Mouse (Mus musculus): Measurements from ENCODE around the gene Epha2.
A peak's percentile ranks its signal among the peaks of the same experiment; 100 is the strongest.

Gene Epha2

GRCm38 (mm10) chr4:141301116-141301553 is at the start of gene Epha2:
TSS of gene Epha2 (plus strand) at chr4:141301240.
- DNase-seq: peak; percentile 50

GRCm38 (mm10) chr4:141252641-141253040 is 48.4 kb upstream of the Epha2 start:
- no peak for DNase-seq

GRCm38 (mm10) chr4:141254234-141254633 is 46.8 kb upstream of the Epha2 start:
- no peak for DNase-seq

- DNase-seq: no peak
These were observed 43.6 kb upstream of the Epha2 start for GRCm38 (mm10) chr4:141257440-141257839.

DNA sequence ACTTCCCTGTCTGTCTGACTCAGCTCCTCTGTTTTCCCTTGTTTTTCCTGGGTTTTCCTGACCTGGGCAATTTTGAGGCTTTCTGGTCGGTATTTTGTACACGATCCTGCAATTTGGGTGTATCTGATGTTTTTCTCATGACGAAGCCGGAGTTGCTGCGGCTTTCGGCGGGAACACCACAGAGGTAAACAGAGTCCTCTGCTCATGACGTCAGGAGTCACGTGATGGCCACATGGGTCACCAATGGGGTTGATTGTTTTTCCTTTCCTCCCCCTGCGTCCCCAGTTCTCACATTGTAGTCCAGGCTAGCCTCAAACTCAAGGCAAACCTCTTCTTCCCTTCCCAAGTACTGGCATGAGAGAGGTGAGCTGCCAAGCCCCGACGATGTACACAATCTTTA is 41.6 kb upstream of the Epha2 start:
- DNase-seq: no peak

GRCm38 (mm10) chr4:141260007-141260723 is 40.9 kb upstream of the Epha2 start:
- DNase-seq: no peak

GRCm38 (mm10) chr4:141262906-141263637 is 38.0 kb upstream of the Epha2 start:
- DNase-seq: no peak

DNA sequence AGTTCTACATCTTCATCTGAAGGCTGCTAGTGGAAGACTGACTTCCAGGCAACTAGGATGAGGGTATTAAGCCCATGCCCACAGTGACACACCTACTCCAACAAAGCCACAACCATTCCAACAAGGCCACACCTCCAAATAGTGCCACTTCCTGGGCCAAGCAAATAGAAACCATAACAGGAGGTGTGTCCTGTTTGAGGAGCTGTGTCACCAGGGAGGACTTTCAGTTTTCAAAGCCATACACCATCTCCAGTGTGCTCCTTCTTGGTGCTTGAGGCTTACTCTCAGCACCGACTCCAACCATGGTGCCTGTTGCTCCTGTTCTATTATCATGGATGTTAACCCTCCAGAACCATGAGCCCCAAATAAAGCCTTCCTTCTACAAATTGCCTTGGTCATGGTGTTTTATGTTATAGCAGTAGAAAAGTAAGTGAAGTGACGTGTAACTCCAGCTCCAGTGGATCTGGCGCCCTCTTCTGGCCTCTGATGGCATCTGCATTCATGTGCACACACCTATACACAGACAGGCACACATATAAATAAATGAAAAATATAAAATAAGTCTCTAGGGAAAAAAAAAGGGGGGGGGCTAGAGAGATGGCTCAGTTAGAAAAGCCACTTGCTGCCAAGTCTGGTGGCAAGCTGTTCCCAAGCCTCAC is 34.9 kb upstream of the Epha2 start:
- DNase-seq: no peak

DNA sequence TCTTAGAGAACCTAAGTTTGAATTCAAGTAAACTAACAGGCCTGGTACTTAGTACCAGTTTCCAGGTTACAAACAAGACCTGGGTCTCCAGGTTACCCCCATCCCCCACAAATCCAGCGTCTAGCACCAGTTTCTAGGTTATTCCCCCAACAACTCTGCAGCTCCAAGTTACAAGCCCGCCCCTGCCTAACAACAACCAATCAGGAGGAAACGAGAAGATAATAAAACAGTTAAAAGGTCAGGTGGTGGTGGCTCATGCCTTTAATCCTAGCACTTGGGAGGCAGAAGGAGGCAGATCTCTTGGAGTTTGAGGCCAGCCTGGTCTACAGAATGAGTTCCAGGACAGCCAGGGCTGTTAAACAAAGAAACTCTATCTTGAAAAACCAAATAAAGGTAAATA is 33.8 kb upstream of the Epha2 start:
- no peak for DNase-seq

GRCm38 (mm10) chr4:141267837-141268236 is 33.2 kb upstream of the Epha2 start:
- DNase-seq: no peak

- no peak for DNase-seq
These were observed 32.7 kb upstream of the Epha2 start for GRCm38 (mm10) chr4:141268350-141268749.

- no peak for DNase-seq
These were observed 32.0 kb upstream of the Epha2 start for GRCm38 (mm10) chr4:141269080-141269479.

DNA sequence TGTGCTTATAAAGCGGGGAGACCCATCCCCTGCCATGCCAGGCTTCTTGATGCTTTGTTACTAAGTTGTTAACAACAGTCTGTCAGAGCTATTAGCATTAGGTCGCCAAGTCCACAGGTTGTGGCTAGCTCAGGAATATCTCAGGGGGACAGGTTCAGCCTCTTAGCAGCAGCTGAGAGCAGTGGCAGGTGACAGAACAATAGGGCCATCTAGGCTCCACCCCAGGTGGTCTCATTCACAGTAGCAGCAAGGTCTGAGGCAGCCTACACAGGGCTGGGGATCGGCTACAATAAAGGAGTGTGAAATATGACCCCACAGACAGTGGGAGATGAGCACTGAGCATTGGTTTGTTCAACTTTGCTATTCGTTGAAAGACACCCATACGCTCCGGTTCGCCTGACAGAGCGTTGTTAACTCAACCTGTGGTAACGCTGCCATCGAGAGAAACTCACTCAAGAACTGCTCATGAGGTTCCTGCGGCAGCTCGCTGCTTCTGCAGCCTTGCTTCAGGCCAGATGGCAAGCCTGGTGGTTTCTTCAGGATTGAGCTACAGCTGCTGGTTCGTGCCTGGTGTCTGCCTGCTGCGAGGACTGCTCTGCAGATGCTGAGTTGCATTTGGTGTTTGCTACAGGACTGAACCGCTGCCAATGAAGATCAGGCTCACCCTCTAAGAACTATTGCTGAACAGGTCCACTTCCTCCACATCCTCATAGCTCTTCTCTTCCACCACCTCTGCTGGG is 30.7 kb upstream of the Epha2 start:
- no peak for DNase-seq

DNA sequence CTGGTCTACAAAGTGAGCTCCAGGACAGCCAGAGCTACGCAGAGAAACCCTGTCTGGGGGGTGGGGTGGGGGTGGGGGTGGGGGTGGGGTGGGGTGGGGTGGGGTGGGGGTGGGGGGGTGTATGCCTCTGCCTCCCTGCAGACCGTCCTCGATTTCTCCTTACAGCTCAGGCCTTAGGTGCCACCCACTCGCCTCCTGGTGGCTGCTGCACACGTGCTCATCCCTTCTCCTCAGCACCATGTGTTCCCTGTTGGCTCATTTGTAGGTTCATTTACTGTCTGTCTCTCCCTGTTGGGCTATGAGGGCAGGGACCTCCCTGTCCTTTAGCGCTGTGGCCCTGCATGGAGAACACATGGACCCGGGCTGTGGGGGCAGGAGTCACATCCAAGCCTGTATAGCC is 29.8 kb upstream of the Epha2 start:
- no peak for DNase-seq

DNA sequence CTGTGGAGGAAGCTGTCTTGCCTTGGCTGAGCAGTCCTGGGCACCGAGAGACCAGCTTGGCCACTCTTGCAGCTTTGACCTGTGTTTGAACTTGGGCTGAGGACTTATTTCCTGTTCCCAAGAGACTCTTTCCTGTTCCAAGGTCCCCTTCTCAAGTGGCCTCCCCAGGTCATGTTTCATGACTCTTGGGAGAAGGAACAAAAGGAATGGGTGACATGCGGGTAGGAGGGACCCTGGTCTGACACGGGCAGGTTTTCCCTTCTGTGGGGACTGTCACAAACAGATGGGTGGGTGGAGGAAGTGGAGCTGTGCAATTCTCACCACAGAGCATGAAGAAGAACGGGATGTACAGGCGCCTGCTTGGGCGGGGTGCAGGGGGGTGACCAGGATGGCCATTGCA is 29.3 kb upstream of the Epha2 start:
- DNase-seq: no peak

- DNase-seq: no peak
These were observed 28.2 kb upstream of the Epha2 start for GRCm38 (mm10) chr4:141272878-141273277.

GRCm38 (mm10) chr4:141273296-141273695 is 27.7 kb upstream of the Epha2 start:
- peak; percentile 66 for DNase-seq

DNA sequence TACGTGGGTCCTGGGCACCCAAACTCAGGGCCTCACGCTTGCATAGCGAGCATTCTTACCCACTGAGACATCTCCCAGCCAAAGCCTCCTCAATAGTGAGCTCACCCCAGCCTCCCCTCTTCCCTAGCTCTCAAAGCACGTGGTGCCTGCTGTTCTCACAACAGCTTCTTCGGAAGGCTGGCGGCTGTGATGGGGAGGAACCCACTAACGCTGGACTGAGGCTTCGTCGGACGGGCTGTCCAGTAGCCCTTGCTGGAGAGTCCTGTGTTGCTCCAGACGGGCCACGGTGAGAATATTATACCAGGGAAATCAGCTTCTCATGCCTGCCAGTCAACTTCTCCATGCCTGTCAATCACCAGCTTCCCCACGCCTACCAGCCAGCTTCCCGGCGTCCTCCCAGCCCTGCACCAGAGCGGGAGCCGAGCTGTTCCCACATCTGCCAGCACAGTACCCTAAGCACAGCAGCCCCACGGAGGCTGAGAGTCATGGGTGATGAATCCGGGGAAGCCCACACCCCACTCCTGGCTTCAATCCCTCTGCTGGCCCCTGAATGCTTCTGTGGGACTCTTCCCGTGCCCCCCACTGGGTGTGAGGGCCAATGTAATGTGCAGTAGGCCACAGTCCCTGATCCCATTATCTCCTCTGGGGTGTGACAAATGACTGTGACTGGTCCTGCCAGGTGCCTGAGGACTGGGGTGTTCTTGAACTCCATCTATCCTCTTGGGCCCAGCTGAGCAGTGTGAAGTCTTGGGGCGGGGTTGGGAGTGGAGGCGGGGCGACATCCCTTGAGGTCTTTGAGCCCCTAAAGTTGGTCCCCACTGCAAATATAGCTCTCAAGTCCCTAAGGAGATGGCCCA is 26.3 kb upstream of the Epha2 start:
- no peak for DNase-seq

GRCm38 (mm10) chr4:141277157-141277556 is 23.9 kb upstream of the Epha2 start:
- no peak for DNase-seq

- no peak for DNase-seq
These were observed 22.9 kb upstream of the Epha2 start for GRCm38 (mm10) chr4:141278154-141278553.

- no peak for DNase-seq
These were observed 21.7 kb upstream of the Epha2 start for GRCm38 (mm10) chr4:141279327-141279726.

DNA sequence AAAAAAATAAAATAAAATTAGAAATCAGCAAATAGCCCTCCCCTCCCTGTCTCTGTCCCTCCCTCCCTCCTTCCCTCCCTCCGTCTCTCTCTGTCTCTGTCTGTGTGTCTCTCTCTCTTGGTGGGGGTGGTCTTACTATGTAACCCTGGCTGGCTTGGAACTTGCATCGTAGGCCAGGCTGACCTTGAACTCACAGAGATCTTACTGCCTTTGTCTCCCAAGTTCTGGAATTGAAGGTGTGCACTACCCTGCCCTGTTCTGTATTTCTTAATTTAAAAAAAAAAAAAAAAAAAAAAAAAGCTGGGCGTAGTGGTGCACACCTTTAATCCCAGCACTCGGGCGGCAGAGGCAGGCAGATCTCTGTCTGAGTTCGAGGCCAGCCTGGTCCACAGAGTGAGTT is 21.3 kb upstream of the Epha2 start:
- no peak for DNase-seq

All from cerebellum, adult 8-10 months (tissue).